Mouse (Mus musculus): ENCODE data around the gene Gm6588. TPM values are rescaled to one million over a fixed set of nuclear protein-coding genes. Genes with fewer than 3 reads are reported as not detected.

The Gm6588 gene
- polyA plus RNA-seq, 1 experiment from 2014 or later: not detected

DNA sequence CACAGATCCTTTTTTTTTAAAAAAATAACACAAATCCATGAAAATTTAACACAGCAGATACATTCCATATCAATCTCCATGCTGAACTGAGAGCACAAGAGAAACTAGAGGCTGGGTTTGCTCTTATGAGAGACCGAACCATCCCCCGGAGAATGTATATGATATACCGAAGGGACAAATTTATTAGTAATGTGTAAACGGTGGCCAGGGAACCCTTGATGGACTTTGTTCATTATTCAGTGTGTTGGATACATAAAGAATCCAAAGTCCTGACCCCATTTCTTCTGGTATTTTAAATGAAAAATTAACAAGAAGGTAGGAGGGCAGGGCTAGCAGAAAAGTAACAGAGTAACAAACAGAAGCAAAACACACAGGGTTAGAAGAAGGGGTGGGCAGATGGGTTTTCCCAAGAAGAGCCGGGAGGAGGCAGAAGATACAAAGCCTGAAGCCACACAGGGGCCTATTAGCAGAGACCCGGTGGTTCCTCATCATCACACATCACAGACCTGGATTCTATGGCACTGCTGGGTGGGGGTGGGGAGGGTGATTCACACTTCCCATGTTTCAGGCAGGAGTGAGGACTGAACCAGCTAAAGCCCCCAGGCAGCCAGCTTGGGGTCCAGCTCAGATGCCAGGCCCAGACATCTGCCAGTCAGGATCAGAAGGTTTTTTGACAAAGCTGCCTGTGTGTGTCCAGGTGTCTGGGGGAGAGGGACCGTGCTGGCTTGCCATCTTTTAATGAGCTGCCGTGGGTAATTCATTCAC is 50.9 kb downstream of the Gm6588 start:
- H3K9me3 ChIP-seq (replicated peaks; ENCODE audit: control insufficient read depth, low read length): no peaks in the 10 kb centered on the region
- H3K27me3 ChIP-seq (ENCODE audit: control insufficient read depth, insufficient read depth, low read length): peaks cover 18% of the 10 kb centered on the region
- H3K27ac ChIP-seq (ENCODE audit: low read length): no peak overlapping the region

More for the DNA sequence above, 50.9 kb downstream of the Gm6588 start:
- ATAC-seq (replicated peaks; ENCODE audit: extremely low read depth, insufficient read depth, low FRiP score): no peak
- no peak overlapping the region for H3K4me2 ChIP-seq (ENCODE audit: low read depth, low read length)
- no peaks in the 10 kb centered on the region for H3K36me3 ChIP-seq (ENCODE audit: control insufficient read depth, insufficient read depth)
- peaks cover 5% of the 10 kb centered on the region for H3K4me1 ChIP-seq (ENCODE audit: control insufficient read depth, insufficient read depth, low read length)
- WGBS: 66% methylated on average over 8 of the region's 8 CpGs
- H3K9ac ChIP-seq (ENCODE audit: low read length): no peak overlapping the region
- no peak overlapping the region for H3K4me3 ChIP-seq (ENCODE audit: low read length)

Other genes starting within 250 kb of the Gm6588 start
- 1.6 and 2.0 TPM in 2 replicates for gene Cryba4, start 196.9 kb upstream of the Gm6588 start, polyA plus RNA-seq (2015; fragmentation: Nextera tagmentation; extraction: Ambion mirVana)
- 1.5 TPM in 2 replicates for gene Crybb1, start 193.6 kb upstream of the Gm6588 start, polyA plus RNA-seq (2015; fragmentation: Nextera tagmentation; extraction: Ambion mirVana)
- gene Tpst2, start 172.7 kb upstream of the Gm6588 start, polyA plus RNA-seq (2015; fragmentation: Nextera tagmentation; extraction: Ambion mirVana): 51.0 and 53.0 TPM in 2 replicates
- 19.1 and 20.1 TPM in 2 replicates for gene Tfip11, start 123.1 kb upstream of the Gm6588 start, polyA plus RNA-seq (2015; fragmentation: Nextera tagmentation; extraction: Ambion mirVana)
- 23.5 and 24.7 TPM in 2 replicates for gene Srrd, start 106.4 kb upstream of the Gm6588 start, polyA plus RNA-seq (2015; fragmentation: Nextera tagmentation; extraction: Ambion mirVana)
- gene Hps4, start 106.3 kb upstream of the Gm6588 start, polyA plus RNA-seq (2015; fragmentation: Nextera tagmentation; extraction: Ambion mirVana): 18.9 and 19.7 TPM in 2 replicates
- gene Gm6583, start 93.4 kb upstream of the Gm6588 start, polyA plus RNA-seq (2015; fragmentation: Nextera tagmentation; extraction: Ambion mirVana): 0.06 and 0.16 TPM in 2 replicates
- 0.67 and 0.94 TPM in 2 replicates for gene Asphd2, start 54.6 kb upstream of the Gm6588 start, polyA plus RNA-seq (2015; fragmentation: Nextera tagmentation; extraction: Ambion mirVana)
- gene Sez6l, start 127.8 kb downstream of the Gm6588 start, polyA plus RNA-seq (2015; fragmentation: Nextera tagmentation; extraction: Ambion mirVana): 0.34 and 0.39 TPM in 2 replicates